Mouse (Mus musculus): ENCODE results near the gene Olfr983.

- TF ChIP-seq CTCF (IDR thresholded peaks at IDR 0.05; ENCODE audit: control insufficient read depth, insufficient read depth, insufficient replicate concordance, low read depth, low read length) (no peak), POLR2A (IDR thresholded peaks at IDR 0.05; ENCODE audit: control insufficient read depth, low read depth, low read length) (peak; percentile 75)
Measured at GRCm38 (mm10) chr9:40050138-40050537, 43.3 kb downstream of the Olfr983 start.
